Mouse (Mus musculus): ENCODE results near the gene Umodl1.

DNA sequence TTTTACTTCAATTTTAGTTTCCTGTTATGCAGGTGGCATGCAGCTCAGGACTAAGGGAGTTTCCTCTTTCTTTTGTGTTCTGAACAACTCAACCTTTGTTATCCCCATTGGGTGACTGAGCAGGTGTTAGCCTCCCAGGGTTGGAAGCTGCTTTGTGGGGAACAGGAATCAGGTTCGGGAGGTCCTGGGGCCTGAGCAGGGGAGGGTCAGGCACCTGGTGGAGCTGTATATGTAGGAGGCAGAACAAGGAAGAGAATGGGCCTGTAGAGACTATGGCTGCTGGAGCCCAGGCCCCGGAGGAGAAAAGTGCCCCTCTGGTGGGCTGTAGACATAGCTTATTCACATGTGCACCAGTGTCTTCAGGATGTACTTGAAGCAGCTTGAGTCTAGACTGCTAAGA lies 78.8 kb downstream of the Umodl1 start:
- TF ChIP-seq TAL1 (IDR thresholded peaks at IDR 0.05; ENCODE audit: low read length) (no peak), GATA1 (IDR thresholded peaks at IDR 0.05; ENCODE audit: low read length) (no peak)
